Mouse (Mus musculus): ENCODE results near the gene Tsc22d1. TPM values are rescaled to one million over a fixed set of nuclear protein-coding genes. Genes with fewer than 3 reads are reported as not detected.

Gene Tsc22d1
- total RNA-seq, 2 experiments from 2014 or later = 540 to 554 TPM

DNA sequence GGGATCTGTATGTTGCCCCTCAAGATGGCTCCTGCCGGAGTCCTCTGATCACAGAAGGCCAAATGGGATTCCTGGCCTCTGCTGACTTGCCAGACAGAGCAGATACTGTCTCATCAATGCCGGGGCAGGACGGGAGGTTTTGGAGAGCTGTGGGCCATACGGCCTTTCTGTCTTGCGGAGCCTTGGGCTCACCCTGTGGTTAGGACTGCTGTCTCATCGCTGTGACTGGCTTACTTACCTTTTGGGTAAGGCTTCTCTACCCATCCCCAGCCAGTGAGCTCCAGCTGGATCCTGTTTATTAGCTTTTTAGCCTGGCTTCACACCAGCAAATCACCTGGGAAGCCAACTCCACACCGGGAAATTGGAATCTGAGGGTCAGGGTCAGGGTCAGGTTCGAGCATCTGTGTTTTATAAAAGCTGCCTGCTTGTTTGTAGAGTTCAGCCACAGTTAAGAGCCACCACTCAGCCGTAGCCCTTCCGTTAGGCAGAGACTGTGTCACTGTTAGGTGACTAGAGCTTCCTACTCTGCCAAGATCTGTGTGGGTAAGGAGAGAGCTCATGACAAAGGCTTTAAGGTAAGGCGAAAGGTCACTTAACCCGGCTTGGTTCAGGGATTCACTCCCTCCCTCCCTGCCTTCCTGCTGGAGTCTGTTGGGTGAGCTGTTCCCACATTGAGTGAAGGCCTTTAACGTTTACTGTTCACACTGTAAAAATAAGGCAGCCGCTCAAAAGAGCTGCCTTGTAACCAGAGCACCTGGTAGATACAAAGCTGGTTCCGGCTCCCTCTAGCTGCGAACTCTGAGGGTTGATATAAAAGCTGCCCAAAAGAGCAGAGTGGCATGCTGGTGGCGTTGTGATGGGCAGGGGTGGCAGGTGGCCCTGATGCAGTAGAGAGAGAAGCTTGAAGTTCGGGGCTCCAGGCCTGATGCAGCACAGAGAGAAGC lies 73.6 kb downstream of the Tsc22d1 start:
- no peak for DNase-seq

DNA sequence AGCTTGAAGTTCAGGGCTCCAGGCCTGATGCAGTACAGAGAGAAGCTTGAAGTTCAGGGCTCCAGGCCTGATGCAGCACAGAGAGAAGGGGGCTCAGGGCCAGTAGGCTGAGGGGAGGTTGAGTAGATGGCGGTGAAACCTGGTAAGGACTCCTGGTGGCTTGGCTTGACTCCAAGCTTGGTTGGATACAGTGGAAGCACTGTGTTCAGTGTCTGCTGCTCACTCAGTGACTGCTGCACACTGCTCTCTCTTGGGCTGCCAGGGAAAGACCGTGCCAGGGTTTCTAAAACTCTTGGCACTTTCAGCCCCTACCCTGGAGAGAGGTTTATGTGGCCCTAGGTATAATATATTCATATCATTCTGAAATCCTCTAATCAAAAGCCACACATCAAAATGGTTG lies 74.4 kb downstream of the Tsc22d1 start:
- no peak for DNase-seq

DNA sequence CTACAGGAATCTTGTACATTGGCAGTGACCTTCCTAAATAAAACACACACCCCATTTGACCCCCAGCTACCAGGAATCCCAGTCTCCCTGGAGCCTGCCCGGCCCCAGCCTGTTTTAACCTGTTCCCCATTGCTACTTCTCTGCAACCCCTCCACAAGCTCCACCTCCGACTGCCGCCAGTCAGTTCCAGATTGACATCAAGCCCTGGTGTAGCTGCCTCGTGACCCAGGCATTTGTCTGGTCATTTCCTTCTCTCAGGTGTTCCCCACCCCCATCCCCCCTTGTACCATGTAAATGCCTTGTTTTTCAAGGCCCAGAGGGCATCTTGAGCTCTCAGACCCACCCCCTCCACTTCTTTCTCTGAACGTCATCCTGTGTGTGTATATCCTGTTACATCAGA lies 80.3 kb downstream of the Tsc22d1 start:
- no peak for DNase-seq

DNA sequence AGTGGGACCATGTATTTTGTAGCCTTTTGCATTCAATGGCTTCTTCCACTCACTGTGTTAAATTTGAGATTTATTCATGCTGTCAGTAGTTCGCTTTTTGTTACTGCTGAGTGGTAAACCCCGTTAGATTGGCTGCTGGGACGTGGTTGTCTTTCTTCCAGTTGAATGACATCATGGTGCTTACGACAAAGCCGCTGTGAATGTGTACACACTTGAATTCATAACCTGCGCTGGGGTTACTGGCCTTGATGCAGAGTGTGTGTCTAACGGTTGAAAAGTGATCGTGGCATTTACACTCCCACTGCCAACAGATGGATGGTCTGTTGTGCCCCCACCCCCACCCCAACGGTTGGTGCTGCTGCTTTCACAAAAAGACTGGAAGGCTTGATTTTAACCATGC lies 82.4 kb downstream of the Tsc22d1 start:
- DNase-seq = no peak

DNA sequence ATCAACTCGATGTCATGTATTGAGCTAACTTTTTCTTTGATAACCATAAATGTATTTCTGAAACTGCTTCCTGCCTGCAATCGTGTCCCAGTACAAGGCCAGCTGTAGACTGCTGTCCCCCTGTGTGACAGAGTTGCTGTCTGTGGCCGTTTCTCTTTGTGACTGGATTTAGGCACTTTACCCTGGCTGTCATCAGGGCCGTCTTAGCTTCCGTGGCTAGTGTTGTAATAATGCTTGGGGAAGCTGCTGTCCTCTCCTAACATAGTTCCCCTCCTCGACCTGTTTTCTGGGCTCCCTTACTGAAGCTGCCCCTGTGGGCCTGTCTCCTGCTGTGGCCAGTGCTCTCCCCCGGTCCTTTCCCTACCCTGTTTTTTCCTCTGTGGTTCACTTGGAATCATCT lies 83.4 kb downstream of the Tsc22d1 start:
- DNase-seq = no peak

DNA sequence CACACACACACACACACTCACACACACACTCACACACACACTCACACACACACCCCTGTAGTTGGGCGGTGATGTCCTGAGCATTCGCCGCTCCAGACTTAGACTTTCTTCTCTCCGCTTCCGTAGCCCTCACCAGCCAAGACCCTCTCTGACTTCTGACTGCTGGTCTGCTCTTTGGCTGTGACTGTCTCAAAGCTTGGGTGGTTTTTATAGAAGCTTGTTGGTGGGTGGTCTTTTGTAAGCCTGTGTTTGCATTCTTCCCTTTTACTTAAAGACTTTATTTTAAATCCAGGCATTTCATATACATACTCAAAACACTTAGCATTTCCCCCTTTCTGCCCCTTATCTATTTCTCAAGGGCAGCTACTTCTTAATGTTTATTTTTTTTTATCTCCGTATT lies 84.7 kb downstream of the Tsc22d1 start:
- no peak for DNase-seq

DNA sequence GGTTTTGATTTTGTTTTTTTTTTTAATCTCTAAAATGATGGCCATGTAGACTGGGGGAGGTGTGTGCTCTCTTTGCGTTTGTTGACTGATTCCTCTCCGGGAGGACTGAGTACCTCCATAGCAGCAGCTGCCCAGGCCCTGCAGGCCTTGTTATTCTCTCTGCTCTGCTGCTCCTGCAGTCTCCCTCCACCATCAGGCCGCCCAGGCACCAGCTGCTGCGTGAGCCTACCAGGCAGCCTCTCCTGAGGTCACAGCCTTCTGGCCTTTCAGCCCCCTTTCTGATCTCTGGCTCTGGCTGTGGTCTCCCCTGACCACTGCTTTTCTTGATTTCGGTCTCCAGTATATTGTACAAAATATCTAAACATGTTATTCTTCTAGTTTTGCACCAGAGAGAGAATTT lies 85.3 kb downstream of the Tsc22d1 start:
- no peak for DNase-seq

DNA sequence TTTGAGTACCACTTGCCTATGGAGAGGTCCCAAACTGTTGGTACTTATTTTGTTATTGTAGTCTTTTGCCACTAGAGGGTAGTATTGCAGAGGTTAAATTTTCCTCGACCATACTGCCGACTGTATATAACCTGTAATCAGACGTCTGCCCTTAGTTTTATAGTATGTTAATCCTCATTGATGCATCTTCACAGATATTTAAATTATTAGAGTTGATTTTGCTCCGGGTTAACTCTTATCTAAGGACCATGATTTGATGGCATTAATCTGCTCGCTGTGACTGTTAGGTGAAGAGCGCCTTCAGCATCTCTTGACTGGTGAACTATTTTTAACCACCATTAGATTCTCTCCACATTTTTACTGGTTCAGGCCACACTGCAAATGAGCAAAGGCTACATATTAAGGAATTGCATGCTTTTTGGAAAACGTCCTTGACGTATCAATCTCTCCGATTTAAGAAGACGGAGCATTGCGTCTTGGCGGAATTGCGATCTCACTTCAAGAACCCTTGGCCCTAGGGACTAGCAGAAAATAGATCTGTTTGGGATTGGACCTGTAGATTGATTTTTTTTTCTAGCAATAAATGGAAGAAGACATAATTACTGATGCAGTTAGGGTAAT lies 88.6 kb downstream of the Tsc22d1 start:
- DNase-seq = no peak

DNA sequence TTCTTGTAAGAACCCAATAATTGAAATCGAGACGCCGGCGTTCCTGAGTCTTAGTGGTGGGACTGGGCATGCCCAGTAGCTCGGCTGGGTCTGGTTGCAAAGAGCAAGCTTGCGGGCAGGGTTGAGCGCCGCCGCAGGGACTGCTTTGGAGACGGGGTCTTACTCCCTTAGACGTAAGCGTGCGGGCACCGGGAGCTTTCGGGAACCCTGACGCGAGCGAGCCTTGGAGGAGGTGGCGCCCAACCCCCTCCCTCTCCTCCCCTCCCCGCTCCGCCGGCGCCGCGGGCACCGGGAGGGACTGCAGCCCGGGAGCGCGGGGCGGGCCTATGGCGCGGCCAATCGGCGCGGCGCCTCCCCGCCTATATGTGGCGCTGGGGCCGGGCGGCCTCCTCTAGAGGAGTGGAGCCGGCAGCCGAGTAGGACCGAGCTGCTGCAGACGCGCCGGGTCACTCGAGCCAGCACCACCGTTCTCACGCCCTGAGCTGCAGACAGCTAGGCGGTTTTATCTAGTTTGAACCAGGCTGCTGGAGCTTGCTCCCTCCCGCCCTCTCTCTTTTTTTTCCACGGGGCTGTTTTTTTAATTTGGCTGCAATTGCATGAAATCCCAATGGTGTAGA lies 89.5 kb downstream of the Tsc22d1 start:
- peak; percentile 94 for DNase-seq

DNA sequence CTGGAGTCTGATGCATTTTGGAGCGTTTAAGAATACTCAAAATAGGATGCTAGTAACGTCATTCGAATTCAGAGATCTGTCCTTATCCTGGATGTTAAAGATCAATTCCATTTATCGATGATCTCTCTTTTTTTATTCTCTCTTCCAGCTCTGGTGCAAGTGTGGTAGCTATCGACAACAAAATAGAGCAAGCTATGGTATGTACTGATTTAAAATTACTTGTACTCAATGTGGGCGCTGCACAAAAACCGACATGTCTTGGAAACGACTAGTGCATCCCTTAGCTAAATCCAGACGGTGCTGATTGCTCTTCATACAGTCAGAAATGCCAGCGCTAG lies 90.3 kb downstream of the Tsc22d1 start:
- no peak for DNase-seq

DNA sequence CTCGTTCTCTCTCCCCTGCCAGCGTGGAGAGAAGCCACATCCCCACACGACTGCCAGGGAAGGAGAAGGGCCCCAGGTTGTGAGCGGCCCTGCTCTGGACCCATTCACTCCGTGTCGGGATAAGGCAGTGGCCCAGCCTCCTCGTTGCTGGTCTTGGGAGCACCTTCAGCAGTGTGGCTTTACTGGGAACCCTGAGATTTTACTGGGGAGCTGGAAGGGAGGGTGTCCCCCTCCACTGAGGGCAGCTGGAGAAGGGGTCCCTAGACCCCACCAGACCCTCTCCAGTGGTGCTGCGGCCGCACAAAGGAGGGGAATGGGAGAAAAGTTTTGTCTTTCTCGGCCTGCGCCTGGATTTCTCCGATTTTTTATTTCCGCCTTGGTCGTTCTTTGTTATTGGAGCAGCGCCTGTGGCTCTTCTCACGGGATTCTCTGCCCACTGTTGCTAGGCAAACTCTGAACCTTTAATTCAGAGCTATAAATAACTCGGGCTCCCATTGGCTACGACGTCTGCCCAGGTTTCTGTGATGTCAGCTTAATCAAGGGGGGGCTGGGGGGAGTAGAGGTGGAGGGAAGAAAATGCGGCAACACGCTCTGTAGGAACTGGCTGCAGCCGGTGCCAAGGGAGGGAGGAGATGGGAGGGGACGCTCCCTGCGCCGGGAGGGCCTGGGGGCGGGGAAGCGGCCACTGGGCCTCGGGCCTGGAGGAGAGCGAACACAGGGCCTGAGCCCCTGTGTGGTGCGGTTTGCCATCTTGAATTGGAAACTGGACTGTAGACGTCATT lies 90.9 kb downstream of the Tsc22d1 start:
- peak; percentile 77 to 80 for DNase-seq

DNA sequence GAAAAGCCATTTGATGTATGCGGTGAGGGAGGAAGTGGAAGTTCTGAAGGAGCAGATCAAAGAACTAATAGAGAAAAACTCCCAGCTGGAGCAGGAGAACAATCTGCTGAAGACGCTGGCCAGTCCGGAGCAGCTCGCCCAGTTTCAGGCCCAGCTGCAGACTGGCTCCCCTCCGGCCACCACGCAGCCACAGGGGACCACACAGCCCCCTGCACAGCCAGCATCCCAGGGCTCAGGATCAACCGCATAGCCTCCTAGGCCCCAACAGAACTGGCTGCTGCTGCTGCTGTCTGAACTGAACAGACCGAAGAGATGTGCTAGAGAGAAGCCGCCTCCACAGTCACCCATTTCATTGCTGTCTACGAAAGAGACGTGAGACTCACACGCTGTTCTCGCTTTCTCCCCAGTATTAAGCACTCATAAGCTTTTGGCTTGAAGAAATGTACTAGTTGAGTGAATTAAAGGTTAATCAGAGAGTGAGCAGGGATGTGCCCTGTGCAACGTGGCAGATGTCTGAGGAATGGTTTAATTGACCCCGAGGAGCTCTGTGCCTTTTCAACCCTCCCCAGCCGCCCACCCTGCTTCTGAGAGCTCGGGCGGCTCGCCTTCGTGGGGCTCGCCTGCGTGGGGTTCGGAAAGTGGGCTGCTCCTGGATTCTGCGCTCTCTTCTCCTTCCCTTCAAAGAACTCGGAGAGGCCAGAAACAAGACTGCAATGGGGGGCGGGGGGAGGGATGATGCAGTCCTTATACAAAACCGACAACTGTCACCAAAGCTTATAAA lies 91.9 kb downstream of the Tsc22d1 start:
- DNase-seq = no peak

DNA sequence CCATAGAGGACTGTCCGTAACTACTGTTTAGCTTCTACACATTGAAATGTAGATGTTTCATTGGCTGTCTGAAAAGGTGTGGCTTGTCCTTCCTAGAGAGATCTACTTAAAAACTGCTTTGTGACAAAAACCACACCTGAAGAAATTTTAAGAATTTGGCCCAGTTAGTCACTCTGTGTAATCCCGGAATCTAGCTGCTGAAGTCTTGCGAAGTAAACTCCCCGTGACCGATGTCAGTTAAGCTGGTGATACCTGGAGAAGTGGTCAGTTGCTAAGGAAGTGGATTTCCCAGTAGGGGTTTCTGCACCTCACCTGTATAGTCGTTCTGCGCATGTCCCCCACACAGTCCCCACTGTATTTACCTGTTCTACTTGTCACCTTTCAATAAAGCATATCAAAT lies 92.6 kb downstream of the Tsc22d1 start:
- DNase-seq = no peak

DNA sequence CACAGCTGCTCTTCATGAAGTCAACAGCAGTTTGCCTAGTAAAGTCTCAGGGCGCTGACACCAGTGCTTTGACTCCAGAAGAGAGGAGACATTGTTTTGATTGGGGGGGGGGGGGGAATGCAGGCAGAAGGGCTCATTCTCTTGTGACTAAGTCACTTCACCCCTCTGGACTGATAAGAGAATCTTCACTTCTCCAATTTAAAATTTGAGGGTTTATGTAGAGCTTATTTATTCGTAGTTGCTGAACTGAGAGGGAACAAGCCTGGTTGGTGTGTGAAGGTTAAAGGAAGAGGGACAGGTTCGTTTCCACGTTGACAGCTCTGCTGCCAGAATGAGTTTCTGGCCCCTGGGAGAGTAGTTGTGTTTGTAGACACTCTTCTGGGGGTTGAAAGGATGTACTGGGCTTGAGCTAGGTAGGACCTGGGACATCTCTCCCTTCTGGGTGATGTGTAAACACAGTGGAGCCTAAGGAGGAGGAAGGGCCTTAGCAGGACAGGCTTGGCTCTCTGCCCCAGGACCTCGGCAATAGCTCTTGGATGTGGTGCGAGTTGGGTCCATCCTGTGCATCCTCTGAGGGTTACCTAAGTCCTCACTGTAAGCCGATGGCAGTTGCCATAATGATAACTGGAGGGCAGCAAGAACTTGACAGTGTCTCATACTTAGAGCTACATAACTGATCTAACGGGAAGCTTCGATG lies 93.2 kb downstream of the Tsc22d1 start:
- no peak for DNase-seq

DNA sequence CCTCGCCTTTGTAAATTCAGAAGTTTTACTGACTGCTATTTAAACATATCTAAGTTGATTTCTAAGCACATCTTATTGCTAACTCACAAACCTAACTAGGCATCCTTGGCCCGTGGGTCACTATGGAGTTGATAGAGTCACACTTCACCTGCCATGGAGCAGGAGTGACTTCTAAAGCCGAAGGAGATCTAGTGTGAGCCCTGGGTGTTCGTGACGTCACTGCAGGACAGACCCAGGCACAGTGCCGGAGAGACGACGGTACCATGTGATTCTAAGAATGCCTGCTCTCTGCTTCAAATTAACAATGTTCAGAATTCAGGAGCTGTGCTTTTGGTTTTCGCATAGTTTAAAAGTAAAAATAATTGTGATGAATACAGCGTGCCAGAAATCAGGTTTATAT lies 93.9 kb downstream of the Tsc22d1 start:
- DNase-seq = no peak

DNA sequence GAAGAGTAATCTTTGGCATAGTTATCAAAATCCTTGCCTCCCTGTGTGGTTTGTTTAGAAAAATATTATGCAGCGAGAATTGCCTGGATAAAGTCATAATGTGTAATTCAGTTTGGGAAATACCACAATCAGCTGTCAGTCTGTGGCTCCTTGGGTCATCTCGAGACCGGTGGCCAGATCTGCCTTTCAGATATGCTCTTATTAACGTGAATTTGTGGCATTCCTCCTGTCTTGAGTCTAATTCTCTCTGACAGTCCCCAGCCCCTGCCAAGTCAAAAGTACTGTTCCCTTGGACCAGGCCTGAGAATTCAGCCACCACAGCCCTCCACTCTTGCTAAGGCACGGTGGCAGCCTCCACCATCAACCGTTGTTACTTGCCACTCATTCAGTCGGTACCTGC lies 97.2 kb downstream of the Tsc22d1 start:
- DNase-seq = no peak

DNA sequence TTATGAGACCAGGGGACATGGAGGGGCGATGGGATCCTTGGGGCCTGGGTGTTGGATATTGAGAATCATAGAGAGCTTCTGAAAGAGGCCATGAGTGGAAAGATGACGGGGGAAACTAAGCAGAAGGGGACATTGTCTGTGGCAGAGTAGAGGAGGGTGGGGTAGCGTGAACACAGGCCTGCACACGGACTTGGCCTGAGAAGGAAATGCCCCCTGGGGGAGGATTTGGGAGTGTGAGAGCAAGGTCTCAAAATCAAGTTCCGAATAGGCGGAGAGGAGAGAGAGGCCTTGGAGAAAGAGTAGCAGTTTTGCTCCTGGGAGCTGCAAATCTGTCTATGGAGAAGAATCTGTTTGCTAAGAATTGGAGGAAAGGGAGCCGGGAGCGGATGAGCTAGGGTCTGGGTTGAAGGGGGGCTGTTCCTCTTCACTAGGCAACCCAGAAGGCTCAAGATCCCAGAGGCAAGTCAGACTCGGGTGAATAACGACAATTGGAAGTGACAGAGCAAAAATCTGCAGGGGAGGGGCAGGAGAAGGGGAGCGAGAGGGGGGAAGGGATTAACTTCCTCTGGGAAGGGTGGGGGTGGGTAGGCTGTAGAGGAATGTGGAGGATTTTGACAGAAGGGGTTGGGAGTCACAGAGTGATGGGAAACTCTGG lies 98.8 kb downstream of the Tsc22d1 start:
- DNase-seq = no peak

DNA sequence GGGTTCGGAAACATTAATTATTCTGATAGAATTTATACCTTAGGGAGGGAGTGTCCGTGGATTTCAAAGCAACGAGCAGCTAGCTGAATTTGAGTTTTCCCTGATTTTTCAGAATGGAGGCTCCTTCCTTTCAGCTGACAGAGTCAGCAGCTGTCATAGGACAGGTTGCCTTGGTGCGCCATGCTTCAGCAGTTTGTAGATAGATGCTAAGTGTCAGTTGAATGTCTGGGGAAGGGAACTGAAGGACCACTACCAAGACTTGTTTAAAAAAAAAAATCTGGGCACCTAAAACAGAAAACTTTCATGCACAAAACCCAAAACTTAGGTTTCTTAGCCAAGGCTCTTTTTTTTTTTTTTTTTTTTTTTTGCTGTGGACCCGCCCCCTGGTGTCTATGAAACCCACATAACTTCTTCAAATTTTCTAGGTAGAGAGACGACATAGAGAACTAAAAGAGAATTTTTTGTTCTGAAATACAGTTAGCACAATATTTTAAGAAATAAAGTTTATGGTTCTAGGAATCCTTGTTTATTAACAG lies 99.4 kb downstream of the Tsc22d1 start:
- no peak for DNase-seq

DNA sequence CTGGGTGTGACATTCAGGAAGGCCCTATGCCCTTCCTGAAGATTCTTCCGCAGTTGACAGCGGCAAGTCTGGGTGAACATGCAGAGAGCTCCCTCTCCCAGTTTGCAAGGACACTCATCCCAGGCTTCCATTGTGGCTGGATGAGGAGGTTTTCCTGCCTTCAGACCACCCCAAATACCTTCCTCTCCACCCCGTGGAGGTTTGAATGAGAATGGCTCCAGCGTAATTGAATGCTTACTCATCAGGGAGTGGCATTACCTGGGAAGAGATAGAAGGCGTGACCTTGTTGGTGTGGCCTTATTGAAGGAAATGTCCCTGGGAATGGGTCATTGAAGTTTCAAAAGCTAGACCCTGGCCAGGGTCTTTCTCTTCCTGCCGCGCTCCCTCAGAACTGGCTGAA lies 100.9 kb downstream of the Tsc22d1 start:
- DNase-seq = no peak

DNA sequence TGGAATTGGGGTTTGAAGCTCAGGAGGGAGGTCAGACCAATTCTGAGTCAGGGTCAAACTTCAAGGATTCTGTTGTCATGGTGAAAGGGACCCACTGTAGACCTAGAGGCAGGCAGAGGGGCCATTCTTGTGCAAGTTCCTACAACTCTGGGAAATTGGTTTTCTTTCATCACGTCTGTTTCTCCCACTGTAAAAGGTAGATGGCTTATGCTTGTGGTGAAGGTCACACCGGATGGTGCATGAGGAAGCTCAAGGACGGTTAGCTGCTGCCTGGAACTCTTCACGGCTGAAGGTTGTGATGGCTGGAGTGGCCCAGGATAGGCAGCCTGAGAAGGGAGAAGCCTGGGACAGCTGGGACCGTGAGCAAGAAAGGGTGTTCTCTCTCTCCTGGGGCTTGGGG lies 103.5 kb downstream of the Tsc22d1 start:
- DNase-seq = no peak

DNA sequence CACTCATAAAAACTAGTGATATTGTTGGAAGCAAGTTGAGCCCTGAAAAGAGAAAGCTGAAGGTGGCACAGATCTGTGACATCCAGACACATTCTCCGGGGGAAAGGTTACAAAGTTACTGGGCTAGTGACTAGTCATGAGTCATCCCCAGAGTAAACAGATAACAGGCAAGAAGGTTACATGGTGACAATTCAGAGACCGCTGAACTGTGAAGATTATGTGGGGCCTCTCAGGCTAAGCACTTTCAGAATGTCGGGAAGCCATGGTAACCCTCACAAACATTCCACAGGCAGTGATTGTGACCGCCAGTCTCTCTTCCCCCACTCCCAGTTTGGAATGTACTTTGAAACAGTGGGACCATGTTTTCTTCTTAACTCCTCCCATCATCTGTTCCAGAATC lies 105.8 kb downstream of the Tsc22d1 start:
- DNase-seq = no peak
